Mouse (Mus musculus) forebrain, embryonic 10.5 days (tissue): ENCODE data around the gene Ppil4. TPM values are rescaled to one million over a fixed set of nuclear protein-coding genes. Genes with fewer than 3 reads are reported as not detected.

Source experiments
- DNase-seq: peaks from one replicate; pipeline ENCODE4 v3.0.0-alpha.2; 2017; ENCODE audit warnings: low spot score; ENCODE audit errors: extremely low spot score
- H3K27ac ChIP-seq: fragments of 300-500 bp; sonication (generic); 2 replicates; pipeline ENCODE4 v1.5.1; 2016; ENCODE audit warnings: mild to moderate bottlenecking
- H3K27me3 ChIP-seq: fragments of 300-500 bp; sonication (generic); 2 replicates; pipeline ENCODE4 v1.6.1; 2016; ENCODE audit warnings: mild to moderate bottlenecking; ENCODE audit not compliant: poor library complexity, severe bottlenecking
- H3K36me3 ChIP-seq: fragments of 300-500 bp; sonication (generic); replicated peaks from 2 replicates; pipeline ENCODE4 v1.6.1; 2016; ENCODE audit warnings: mild to moderate bottlenecking, moderate library complexity
- H3K4me1 ChIP-seq: fragments of 300-500 bp; sonication (generic); 2 replicates; pipeline ENCODE4 v1.6.1; 2016
- H3K4me3 ChIP-seq: fragments of 300-500 bp; sonication (generic); 2 replicates; pipeline ENCODE4 v1.5.1; 2016; ENCODE audit warnings: mild to moderate bottlenecking, moderate library complexity
- H3K9me3 ChIP-seq: fragments of 300-500 bp; sonication (generic); 2 replicates; pipeline ENCODE4 v1.6.1; 2016; ENCODE audit warnings: mild to moderate bottlenecking, moderate library complexity
- WGBS: fragments of 180-500 bp; shearing (Covaris S2); methylation state at CpG from one replicate; pipeline ENCODE4 v1.1.7; 2016; 5-methylcytosine and 5-hydroxymethylcytosine counted together
- microRNA-seq: library from miRNA; unstranded; fragments of <30 nt; microRNA quantifications from one replicate; pipeline ENCODE4, GENCODE M21; 2017
- polyA plus RNA-seq: library from polyadenylated mRNA; unstranded; fragments of >200 nt; fragmentation: Nextera tagmentation; extraction: Ambion mirVana; gene quantifications from 2 replicates; pipeline ENCODE4 v1.2.1, GENCODE M21; 2016

Ppil4 gene
- polyA plus RNA-seq, 1 experiment from 2014 or later = 43.4 TPM

DNA sequence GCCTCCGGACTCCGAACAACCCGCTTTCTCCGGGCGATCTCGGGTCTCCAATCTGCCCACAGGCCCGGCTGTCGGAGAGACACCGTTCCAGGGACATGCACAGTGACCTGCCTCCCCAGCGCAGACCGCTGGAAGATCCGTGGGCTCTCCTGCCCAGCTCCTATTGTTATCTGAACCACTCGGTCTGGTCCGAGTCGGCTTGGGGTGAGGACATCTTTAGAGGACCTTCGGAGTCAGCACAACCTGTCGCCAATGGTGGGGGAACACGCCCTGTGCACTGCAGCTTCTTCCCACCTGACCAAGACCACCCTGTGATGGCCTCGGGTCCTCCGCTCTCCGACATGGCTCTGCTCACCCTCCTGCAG, 75.0 kb downstream of the Ppil4 start:
- Histone ChIP-seq H3K36me3 (no peaks in the 10 kb centered on the region), H3K4me3 (peak overlapping the region; percentile 55), H3K9me3 (peaks cover 5% of the 10 kb centered on the region; the same call in 1 of the 2 replicates), H3K27me3 (peaks cover 33% of the 10 kb centered on the region), H3K4me1 (peaks cover 27% of the 10 kb centered on the region), H3K27ac (peak overlapping the region; percentile 35; the same call in 1 of the 2 replicates)
- WGBS = 25% methylated on average over 21 of the region's 21 CpGs
- no peak for DNase-seq

DNA sequence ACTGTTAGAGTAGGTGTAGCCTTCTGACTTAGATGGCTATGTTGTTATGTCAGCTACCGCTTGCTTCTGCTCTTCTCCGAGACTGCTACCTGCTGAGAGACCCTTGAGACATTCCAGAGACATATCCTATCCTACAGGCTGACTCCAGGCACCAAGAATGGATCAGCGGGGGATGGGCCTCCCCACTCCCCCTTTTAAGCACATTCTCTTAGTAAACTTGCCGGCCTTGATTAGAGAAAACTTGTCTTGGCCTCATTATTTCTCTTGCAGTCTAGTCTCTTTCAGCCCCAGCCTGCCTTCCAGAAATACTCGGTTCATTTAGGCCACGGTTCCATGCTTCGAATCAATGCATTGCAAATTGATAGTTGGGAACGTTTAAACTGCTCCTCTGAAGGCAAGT, 77.1 kb downstream of the Ppil4 start:
- Histone ChIP-seq H3K27ac (no peak overlapping the region), H3K4me3 (no peak overlapping the region), H3K4me1 (peaks cover 27% of the 10 kb centered on the region), H3K9me3 (peaks cover 7% of the 10 kb centered on the region; the same call in 1 of the 2 replicates), H3K36me3 (no peaks in the 10 kb centered on the region), H3K27me3 (peaks cover 33% of the 10 kb centered on the region)
- no peak for DNase-seq
- 57% methylated on average over 8 of the region's 8 CpGs for WGBS

- no peaks in the 10 kb centered on the region for H3K36me3 ChIP-seq
- H3K27ac ChIP-seq = no peak overlapping the region
- H3K9me3 ChIP-seq = peaks cover 7% of the 10 kb centered on the region; the same call in 1 of the 2 replicates
- H3K4me1 ChIP-seq = peaks cover 27% of the 10 kb centered on the region
- DNase-seq = no peak
- H3K27me3 ChIP-seq = peaks cover 33% of the 10 kb centered on the region
- 71% methylated on average over 11 of the region's 11 CpGs for WGBS
- H3K4me3 ChIP-seq = no peak overlapping the region
Measured at GRCm38 (mm10) chr10:7870571-7871315, 78.1 kb downstream of the Ppil4 start.

DNA sequence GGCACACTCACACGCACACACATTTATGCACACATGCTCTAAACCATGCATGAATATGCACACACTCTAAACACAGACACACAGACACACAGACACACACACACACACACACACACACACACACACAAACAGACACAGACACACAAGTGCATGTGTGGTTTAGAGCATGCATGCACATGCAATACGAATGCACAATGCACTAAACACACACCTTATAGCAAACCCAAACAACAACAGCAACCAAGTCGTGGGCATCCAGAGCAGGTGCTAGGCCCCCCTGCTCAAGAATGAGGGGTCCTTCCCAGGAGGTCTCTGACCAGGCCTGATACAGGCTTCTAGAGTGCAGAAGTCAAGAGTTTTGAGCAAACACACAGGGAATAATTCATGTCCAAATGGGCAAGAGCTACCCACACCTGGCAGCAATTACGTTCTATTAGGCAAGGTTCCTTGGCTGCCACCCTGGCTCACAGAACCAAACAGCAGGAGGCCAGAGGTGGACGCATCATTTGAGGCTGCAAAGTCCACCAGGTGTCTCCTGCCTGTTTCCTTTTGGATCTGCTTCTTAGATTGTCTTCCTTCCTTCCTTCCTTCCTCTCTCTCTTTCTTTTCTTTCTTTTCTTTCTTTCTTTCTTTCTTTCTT, 78.8 kb downstream of the Ppil4 start:
- Histone ChIP-seq H3K4me1 (peaks cover 27% of the 10 kb centered on the region), H3K27me3 (peaks cover 28% of the 10 kb centered on the region), H3K9me3 (peaks cover 7% of the 10 kb centered on the region; the same call in 1 of the 2 replicates), H3K4me3 (no peak overlapping the region), H3K27ac (no peak overlapping the region), H3K36me3 (no peaks in the 10 kb centered on the region)
- 89% methylated on average over 5 of the region's 5 CpGs for WGBS
- DNase-seq = no peak

Small RNA genes within 50 kb of the gene (microRNA-seq; reads per million reads assigned to microRNA genes)
- 1.2 reads per million for gene Mir5104

Other genes starting within 250 kb of the Ppil4 start
- 6.9 and 7.4 TPM in 2 replicates for gene Lrp11, start 203.1 kb upstream of the Ppil4 start, polyA plus RNA-seq
- gene Nup43, start 125.4 kb upstream of the Ppil4 start, polyA plus RNA-seq = 93.1 and 93.6 TPM in 2 replicates
- 125 and 134 TPM in 2 replicates for gene Pcmt1, start 111.8 kb upstream of the Ppil4 start, polyA plus RNA-seq
- 7.7 and 8.0 TPM in 2 replicates for gene Lats1, start 111.7 kb upstream of the Ppil4 start, polyA plus RNA-seq
- 69.1 and 71.3 TPM in 2 replicates for gene Katna1, start 66.9 kb upstream of the Ppil4 start, polyA plus RNA-seq
- 50.1 and 53.0 TPM in 2 replicates for gene Ginm1, start 67 bp upstream of the Ppil4 start, polyA plus RNA-seq
- 0.11 TPM in 1 of 2 replicates, not detected in the other for gene Zc3h12d, start 39.6 kb downstream of the Ppil4 start, polyA plus RNA-seq
- gene Tab2, start 163.3 kb downstream of the Ppil4 start, polyA plus RNA-seq = 14.7 and 15.2 TPM in 2 replicates